In genomic region chr7:139956658-139957057, GRCm38 (mm10) we compare ENCODE assay signal across 37 mouse cellular contexts. TPM values are rescaled to one million over a fixed set of nuclear protein-coding genes. Genes with fewer than 3 reads are reported as not detected.
"Had no signal": no experiment of that assay in that cellular context is flagged by ENCODE, and none has a peak within 500 bp of the region (broad histone marks: within the 10 kb centered on the region; RNA-seq: fewer than 3 reads in every experiment).

No protein-coding gene starts in this region.

- H3K36me3 ChIP-seq: embryonic facial prominence, embryonic 10.5 days; embryonic facial prominence, embryonic 12.5 days; embryonic facial prominence, embryonic 13.5 days; embryonic facial prominence, embryonic 15.5 days; forebrain, embryonic 10.5 days; forebrain, embryonic 12.5 days; forebrain, embryonic 15.5 days had no signal

- H3K4me1 ChIP-seq: embryonic facial prominence, embryonic 12.5 days; embryonic facial prominence, embryonic 15.5 days; forebrain, embryonic 12.5 days had no signal

- H3K9me3 ChIP-seq: embryonic facial prominence, embryonic 10.5 days; embryonic facial prominence, embryonic 12.5 days; embryonic facial prominence, embryonic 13.5 days; embryonic facial prominence, embryonic 15.5 days; forebrain, embryonic 10.5 days; forebrain, embryonic 12.5 days; forebrain, embryonic 13.5 days; forebrain, embryonic 15.5 days had no signal

- H3K27ac ChIP-seq: embryonic facial prominence, embryonic 10.5 days; embryonic facial prominence, embryonic 12.5 days; embryonic facial prominence, embryonic 13.5 days; embryonic facial prominence, embryonic 15.5 days; forebrain, embryonic 10.5 days; forebrain, embryonic 12.5 days; forebrain, embryonic 13.5 days; forebrain, embryonic 15.5 days; gastrocnemius, adult 2 months; heart, adult 2 months had no signal

- H3K4me3 ChIP-seq: embryonic facial prominence, embryonic 10.5 days; embryonic facial prominence, embryonic 12.5 days; embryonic facial prominence, embryonic 13.5 days; embryonic facial prominence, embryonic 15.5 days; erythroblast, embryonic 14.5 days; forebrain, embryonic 10.5 days; forebrain, embryonic 12.5 days; forebrain, embryonic 13.5 days; forebrain, embryonic 15.5 days; gastrocnemius, adult 2 months; heart, adult 2 months had no signal

- ATAC-seq: forebrain, embryonic 13.5 days; forebrain, embryonic 14.5 days; forebrain, embryonic 15.5 days; forebrain, embryonic 16.5 days; forebrain, postnatal 0 days had no signal

- DNase-seq: cerebellum, adult 8-10 months; cerebellum, adult 9-10 months; cerebellum, adult 9-11 months; cerebellum, postnatal 10 days; cerebellum, postnatal 14 days; cerebellum, postnatal 25 days; cerebellum, postnatal 36 days; embryo, embryonic 11 days; forebrain, postnatal 0 days; gastrocnemius, adult 2 months; gastrocnemius, postnatal 10 days; gastrocnemius, postnatal 14 days; gastrocnemius, postnatal 25 days; gastrocnemius, postnatal 36 days; heart, adult 11 months; heart, adult 18-20 months; heart, adult 2 months had no signal

- H3K9ac ChIP-seq: embryonic facial prominence, embryonic 12.5 days; embryonic facial prominence, embryonic 13.5 days; embryonic facial prominence, embryonic 15.5 days; forebrain, embryonic 12.5 days; forebrain, embryonic 13.5 days; forebrain, embryonic 15.5 days; forebrain, postnatal 0 days had no signal

- H3K4me2 ChIP-seq: embryonic facial prominence, embryonic 12.5 days; embryonic facial prominence, embryonic 13.5 days; embryonic facial prominence, embryonic 15.5 days; forebrain, embryonic 12.5 days; forebrain, embryonic 13.5 days; forebrain, embryonic 15.5 days had no signal

RNA-seq across cellular contexts. Expression of gene Utf1, which starts 13.1 kb away (rescaled TPM):
- total RNA-seq: common myeloid progenitor, adult 5-6 weeks; forebrain, postnatal 0 days; gastrocnemius, adult 18-20 months; gastrocnemius, adult 2 months; gastrocnemius, adult 8-10 months; gastrocnemius, postnatal 10 days; gastrocnemius, postnatal 14 days; gastrocnemius, postnatal 25 days; gastrocnemius, postnatal 36 days; gastrocnemius, postnatal 4 days; granulocyte monocyte progenitor cell, adult 5-6 weeks; heart, adult 18-20 months; heart, adult 2 months had no signal
- polyA plus RNA-seq: embryonic facial prominence, embryonic 11.5 days; embryonic facial prominence, embryonic 14.5 days; erythroblast, embryonic 14.5 days; forebrain, embryonic 10.5 days; forebrain, embryonic 11.5 days; forebrain, embryonic 12.5 days; forebrain, embryonic 13.5 days; forebrain, embryonic 14.5 days; forebrain, embryonic 15.5 days; forebrain, embryonic 16.5 days; forebrain, postnatal 0 days; gonadal fat pad, adult 2 months; heart, adult 2 months had no signal

RNA-seq across cellular contexts. Expression of gene 6430531B16Rik, which starts 21.9 kb away (rescaled TPM):
- total RNA-seq: common myeloid progenitor, adult 5-6 weeks; gastrocnemius, adult 18-20 months; gastrocnemius, adult 2 months; gastrocnemius, adult 8-10 months; gastrocnemius, postnatal 10 days; gastrocnemius, postnatal 14 days; gastrocnemius, postnatal 25 days; gastrocnemius, postnatal 36 days; gastrocnemius, postnatal 4 days; heart, adult 18-20 months; heart, adult 2 months had no signal
- polyA plus RNA-seq: erythroblast, embryonic 14.5 days had no signal
